Comparison of ENCODE assay signal across 9 mouse cellular contexts in the genomic region with DNA sequence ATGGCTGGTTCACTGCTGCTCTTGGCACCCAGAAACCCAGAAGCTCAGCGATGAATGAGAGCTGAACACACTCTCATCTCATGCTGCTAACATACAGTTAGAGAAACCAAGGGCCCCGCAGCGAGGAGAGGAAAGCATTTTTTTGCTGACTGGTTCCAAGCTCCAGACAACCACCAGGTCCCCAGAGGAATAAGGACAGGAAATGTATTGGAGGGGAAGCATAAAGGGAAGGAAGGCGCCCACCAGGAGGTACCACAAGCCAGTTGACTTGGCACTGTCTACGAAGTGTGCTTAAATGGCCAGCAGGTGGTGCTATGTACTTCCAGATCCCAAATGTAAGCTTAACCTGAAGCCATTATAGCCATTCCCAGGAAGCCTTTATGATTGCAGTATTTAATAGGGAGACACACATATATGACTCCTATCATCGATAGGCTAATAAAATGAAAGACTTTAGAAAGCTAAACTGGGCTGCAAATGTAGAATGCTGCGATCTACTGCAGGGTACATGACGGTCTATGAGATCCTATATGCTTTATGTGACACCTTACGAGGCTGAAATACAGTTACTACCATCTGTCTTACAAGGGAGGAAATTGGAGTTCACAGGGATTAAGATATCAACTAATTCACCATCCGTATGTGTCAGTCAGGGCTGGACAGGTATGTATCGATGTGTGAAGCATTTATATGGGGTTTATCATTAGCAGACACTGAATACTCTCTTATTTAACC. TPM values are rescaled to one million over a fixed set of nuclear protein-coding genes. Genes with fewer than 3 reads are reported as not detected.
DNase-seq lines count a peak whose midpoint lies in the region; ATAC-seq and TF ChIP-seq lines count a peak whose summit lies in the region.
"Had no signal": no experiment of that assay in that cellular context is flagged by ENCODE, and none has a peak within 500 bp of the region (broad histone marks: within the 10 kb centered on the region; RNA-seq: fewer than 3 reads in every experiment).

No protein-coding gene starts in this region.

- CTCF ChIA-PET in Patski (lab: Charles Lee) = interaction anchor here (0.6 to 2.4 kb wide), 15 partner anchors 11 to 694 kb away, joined by 3 to 16 read pairs (median 4); partner anchors contain the start of gene Kcnj1

- DNase-seq in B cell, adult 2 months = peak; percentile 70 to 71
- DNase-seq in Patski (ENCODE audit: low read depth, low spot score) = no peak
- DNase-seq in cerebellum, postnatal 36 days = peak; percentile 41 to 59
- DNase-seq in gastrocnemius, postnatal 10 days = peak; percentile 38
- peak; percentile 87 for DNase-seq in limb, embryonic 14.5 days (ENCODE audit: low spot score)
- DNase-seq in thymus, postnatal 25 days = peak; percentile 69

- peaks cover 37% of the 10 kb centered on the region for H3K4me1 ChIP-seq in kidney, embryonic 15.5 days
- H3K4me1 ChIP-seq in limb, embryonic 14.5 days (ENCODE audit: control insufficient read depth, insufficient read depth, low read length) = peaks cover 16% of the 10 kb centered on the region
- peaks cover 14% of the 10 kb centered on the region for H3K4me1 ChIP-seq in neural tube, embryonic 13.5 days (replicated peaks)

- H3K27ac ChIP-seq in kidney, embryonic 15.5 days = no peak overlapping the region
- H3K27ac ChIP-seq in limb, embryonic 14.5 days (replicated peaks; ENCODE audit: low read depth, low read length) = no peak overlapping the region
- no peak overlapping the region for H3K27ac ChIP-seq in neural tube, embryonic 13.5 days (replicated peaks)
- H3K27ac ChIP-seq: heart, embryonic 13.5 days had no signal

- no peak for TF ChIP-seq POLR2A in limb, embryonic 14.5 days (IDR thresholded peaks at IDR 0.05; ENCODE audit: borderline replicate concordance, extremely low read depth, insufficient read depth, insufficient read length)

- no peaks in the 10 kb centered on the region for H3K9me3 ChIP-seq in kidney, embryonic 15.5 days (replicated peaks)
- H3K9me3 ChIP-seq in limb, embryonic 14.5 days (ENCODE audit: control insufficient read depth, low read length) = no peaks in the 10 kb centered on the region
- no peaks in the 10 kb centered on the region for H3K9me3 ChIP-seq in neural tube, embryonic 13.5 days
- H3K9me3 ChIP-seq: heart, embryonic 13.5 days had no signal

- H3K4me3 ChIP-seq in kidney, embryonic 15.5 days (replicated peaks) = no peak overlapping the region
- no peak overlapping the region for H3K4me3 ChIP-seq in limb, embryonic 14.5 days (replicated peaks; ENCODE audit: low read length)
- no peak overlapping the region for H3K4me3 ChIP-seq in neural tube, embryonic 13.5 days
- H3K4me3 ChIP-seq: heart, embryonic 13.5 days had no signal

- TF ChIP-seq CTCF in Patski (IDR thresholded peaks at IDR 0.05) = peak; percentile 82

- WGBS in kidney, embryonic 15.5 days = 33% methylated on average over 11 of the region's 11 CpGs
- 28% methylated on average over 11 of the region's 11 CpGs for WGBS in limb, embryonic 14.5 days
- 38% methylated on average over 11 of the region's 11 CpGs for WGBS in neural tube, embryonic 13.5 days

- peak; percentile 35 for ATAC-seq in Patski
- peak; percentile 52; the same call in 1 of the 2 replicates for ATAC-seq in kidney, embryonic 15.5 days (replicated peaks; ENCODE audit: low FRiP score)
- ATAC-seq in limb, embryonic 14.5 days (ENCODE audit: low FRiP score, low read depth) = peak; percentile 60; the same call in 1 of the 2 replicates
- ATAC-seq in neural tube, embryonic 13.5 days (ENCODE audit: low read depth) = peak; percentile 73

- H3K36me3 ChIP-seq in kidney, embryonic 15.5 days = no peaks in the 10 kb centered on the region
- H3K36me3 ChIP-seq in limb, embryonic 14.5 days (ENCODE audit: control insufficient read depth, insufficient read depth, low read length) = no peaks in the 10 kb centered on the region
- H3K36me3 ChIP-seq in neural tube, embryonic 13.5 days = no peaks in the 10 kb centered on the region
- H3K36me3 ChIP-seq: heart, embryonic 13.5 days had no signal

- POLR2A ChIA-PET in Patski (lab: Charles Lee) = no interaction called here

- no peak overlapping the region for H3K9ac ChIP-seq in kidney, embryonic 15.5 days
- no peak overlapping the region for H3K9ac ChIP-seq in limb, embryonic 14.5 days (ENCODE audit: low read depth, low read length, severe bottlenecking)
- no peak overlapping the region for H3K9ac ChIP-seq in neural tube, embryonic 13.5 days
- H3K9ac ChIP-seq: heart, embryonic 13.5 days had no signal

- no peak overlapping the region for H3K4me2 ChIP-seq in kidney, embryonic 15.5 days
- no peak overlapping the region for H3K4me2 ChIP-seq in limb, embryonic 14.5 days (replicated peaks; ENCODE audit: low read depth, low read length, severe bottlenecking)
- no peak overlapping the region for H3K4me2 ChIP-seq in neural tube, embryonic 13.5 days
- H3K4me2 ChIP-seq: heart, embryonic 13.5 days had no signal

- peaks cover 17% of the 10 kb centered on the region for H3K27me3 ChIP-seq in Patski
- peaks cover 3% of the 10 kb centered on the region; the same call in 1 of the 2 replicates for H3K27me3 ChIP-seq in kidney, embryonic 15.5 days
- no peaks in the 10 kb centered on the region for H3K27me3 ChIP-seq in limb, embryonic 14.5 days (ENCODE audit: control insufficient read depth, insufficient read depth, low read length)
- peaks cover 28% of the 10 kb centered on the region for H3K27me3 ChIP-seq in neural tube, embryonic 13.5 days

- in situ Hi-C loops in Patski (cut with MboI; ENCODE audit: low pct_unique_long_range_greater_than_20kb) = loop anchor here (5.0 to 10.0 kb wide), 4 partner anchors 182 to 847 kb away; no protein-coding TSS in a partner anchor

RNA-seq across cellular contexts. Expression of gene Kcnj1, which starts 33.1 kb away (rescaled TPM):
- 0.01 TPM for polyA plus RNA-seq in Patski (2021)
- total RNA-seq in gastrocnemius, postnatal 10 days (2021) = not detected
- 9.0 and 9.8 TPM in 2 replicates for polyA plus RNA-seq in kidney, embryonic 15.5 days (2015; fragmentation: Nextera tagmentation; extraction: Ambion mirVana)
- not detected in 2 replicates for polyA plus RNA-seq in limb, embryonic 14.5 days (2012; rRNA removed)
- not detected in 2 replicates for polyA plus RNA-seq in limb, embryonic 14.5 days (2014; fragmentation: Nextera tagmentation; extraction: Ambion mirVana)
- not detected in 2 replicates for polyA plus RNA-seq in neural tube, embryonic 13.5 days (2015; fragmentation: Nextera tagmentation; extraction: Ambion mirVana)
- polyA plus RNA-seq: heart, embryonic 13.5 days had no signal
